Mouse (Mus musculus): ENCODE measurements around the gene Fam90a1b.
"Not testable (repeated sequence)": the region's sequence is repeated elsewhere in the genome, so short reads cannot be mapped to it uniquely, and the experiment has no call there.

The Fam90a1b gene

DNA sequence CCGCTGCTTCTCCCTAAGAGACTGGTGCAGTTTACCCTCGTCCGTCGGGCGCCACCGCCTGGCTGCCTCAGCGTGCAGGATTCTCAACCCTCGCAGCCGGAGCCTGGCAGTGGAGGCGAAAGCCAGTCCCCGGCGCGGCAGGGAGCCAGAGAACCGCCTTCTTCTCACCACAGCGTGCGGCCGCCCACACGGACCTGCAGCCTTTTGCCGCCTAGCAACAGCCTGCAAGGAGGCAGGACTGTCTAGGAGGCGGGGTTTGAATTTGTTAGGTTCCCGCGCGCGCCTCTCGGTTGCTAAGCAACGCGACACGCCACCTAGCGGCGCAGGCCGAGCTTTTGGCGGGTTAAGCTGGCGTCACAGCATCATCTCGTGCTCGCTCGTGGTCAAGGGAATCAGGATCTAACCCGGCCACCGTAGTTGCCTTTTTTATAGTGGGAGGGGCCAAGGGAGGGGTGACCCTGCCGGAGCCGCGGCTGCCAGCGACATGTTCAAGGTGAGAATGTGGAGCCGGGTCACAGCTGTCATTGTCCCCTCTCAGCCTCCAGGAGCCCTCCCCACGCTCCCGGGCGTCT is at the start of gene Fam90a1b, which contains the start of gene Apoo:
Fam90a1b (minus strand) TSS at position 108 of the 572 bp plus-strand sequence.
Apoo (plus strand) TSS at position 448 of the 572 bp plus-strand sequence.
- DNase-seq (ENCODE audit: low spot score in 2 of 2): peak; percentile 87 to 94

- DNase-seq (ENCODE audit: low spot score in 2 of 2): no peak
Measured at GRCm38 (mm10) chrX:94408975-94409374, 42.4 kb upstream of the Fam90a1b start.

DNA sequence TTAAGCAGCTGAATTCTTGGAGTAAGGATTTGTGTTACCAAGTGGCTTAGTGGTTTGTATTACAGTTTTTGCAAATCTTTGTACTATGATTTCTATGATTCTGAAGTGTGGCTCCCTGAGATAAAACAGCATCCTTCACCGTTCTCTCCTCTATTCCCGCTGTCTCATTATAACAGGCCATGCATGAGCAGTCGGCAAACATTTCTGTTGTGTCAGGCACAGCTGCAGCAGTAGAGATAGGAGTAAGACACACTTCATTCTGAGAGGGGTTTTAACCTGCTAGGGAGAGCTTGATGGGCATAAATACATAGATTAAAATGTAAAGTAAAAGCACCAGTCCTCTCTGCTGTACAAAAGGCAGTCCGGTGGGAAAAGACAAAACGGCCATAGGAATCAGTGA is 12.2 kb upstream of the Fam90a1b start:
- DNase-seq (ENCODE audit: low spot score in 2 of 2): no peak

- peak in 1 of 2 experiments; percentile 28 for DNase-seq (ENCODE audit: low spot score in 2 of 2)
Measured at GRCm38 (mm10) chrX:94367248-94367647, 671 bp upstream of the Fam90a1b start.

DNA sequence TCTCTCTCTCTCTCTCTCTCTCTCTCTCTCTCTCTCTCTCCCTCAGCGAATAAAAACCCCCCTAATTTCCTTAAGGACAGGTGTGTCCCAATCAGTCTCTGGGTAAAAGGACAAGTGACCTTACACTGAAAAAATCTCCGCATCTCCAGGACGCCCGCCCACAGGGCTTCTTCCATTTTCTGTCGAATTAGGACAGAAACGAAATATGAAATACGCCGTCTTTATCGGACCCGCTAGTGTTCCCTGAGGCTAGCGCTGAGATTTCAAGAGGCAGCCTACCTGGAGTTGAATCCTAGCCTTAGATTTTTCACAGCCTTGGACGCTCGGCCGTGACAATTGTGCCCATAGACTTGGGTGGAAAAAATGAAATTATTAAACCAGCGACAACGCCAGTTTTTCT is 548 bp downstream of the Fam90a1b start:
- no peak for DNase-seq (ENCODE audit: low spot score in 2 of 2)

DNA sequence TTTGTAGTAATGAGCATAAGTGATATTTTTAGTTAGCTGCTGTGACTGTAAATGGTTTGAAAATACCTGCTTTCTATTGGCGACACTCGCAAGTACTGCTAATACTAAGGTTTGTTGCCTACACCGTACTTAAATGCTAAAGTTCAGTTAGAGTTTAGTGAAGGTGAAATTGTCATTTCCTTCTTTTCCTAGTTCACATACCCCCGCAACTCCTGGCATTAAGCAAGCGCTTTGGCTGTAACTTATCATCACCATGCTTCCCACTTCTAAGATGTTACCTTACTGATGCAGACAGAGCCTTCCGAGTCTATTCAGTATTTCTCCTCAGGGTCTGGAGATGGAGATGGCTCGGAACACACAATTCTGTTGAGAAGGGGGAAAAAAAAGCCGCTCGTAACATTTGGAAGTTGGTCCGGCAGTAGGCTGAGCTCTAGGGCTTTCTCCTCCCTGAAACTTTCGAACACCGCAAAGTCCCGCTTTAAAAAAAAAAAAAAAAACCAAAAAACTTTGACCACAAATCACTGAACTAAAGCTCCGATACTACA is 1.1 kb downstream of the Fam90a1b start:
- no peak for DNase-seq (ENCODE audit: low spot score in 2 of 2)

DNA sequence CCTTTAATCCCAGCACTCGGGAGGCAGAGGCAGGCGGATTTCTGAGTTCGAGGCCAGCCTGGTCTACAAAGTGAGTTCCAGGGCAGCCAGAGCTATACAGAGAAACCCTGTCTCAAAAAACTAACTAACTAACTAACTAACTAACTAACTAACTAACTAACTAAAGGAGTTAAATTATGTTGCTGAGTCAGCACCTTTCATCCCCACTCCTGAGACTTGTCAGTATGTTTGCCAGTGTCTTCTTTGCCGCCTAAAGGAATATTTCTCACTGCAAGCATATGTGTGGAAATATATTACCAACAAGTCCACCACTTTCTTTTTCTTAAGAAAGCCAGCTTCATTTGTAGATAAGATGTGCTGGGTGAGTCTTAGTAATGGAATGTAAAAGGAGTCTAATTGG is 22.9 kb downstream of the Fam90a1b start:
- not testable (repeated sequence) for DNase-seq (ENCODE audit: low spot score in 2 of 2)

DNA sequence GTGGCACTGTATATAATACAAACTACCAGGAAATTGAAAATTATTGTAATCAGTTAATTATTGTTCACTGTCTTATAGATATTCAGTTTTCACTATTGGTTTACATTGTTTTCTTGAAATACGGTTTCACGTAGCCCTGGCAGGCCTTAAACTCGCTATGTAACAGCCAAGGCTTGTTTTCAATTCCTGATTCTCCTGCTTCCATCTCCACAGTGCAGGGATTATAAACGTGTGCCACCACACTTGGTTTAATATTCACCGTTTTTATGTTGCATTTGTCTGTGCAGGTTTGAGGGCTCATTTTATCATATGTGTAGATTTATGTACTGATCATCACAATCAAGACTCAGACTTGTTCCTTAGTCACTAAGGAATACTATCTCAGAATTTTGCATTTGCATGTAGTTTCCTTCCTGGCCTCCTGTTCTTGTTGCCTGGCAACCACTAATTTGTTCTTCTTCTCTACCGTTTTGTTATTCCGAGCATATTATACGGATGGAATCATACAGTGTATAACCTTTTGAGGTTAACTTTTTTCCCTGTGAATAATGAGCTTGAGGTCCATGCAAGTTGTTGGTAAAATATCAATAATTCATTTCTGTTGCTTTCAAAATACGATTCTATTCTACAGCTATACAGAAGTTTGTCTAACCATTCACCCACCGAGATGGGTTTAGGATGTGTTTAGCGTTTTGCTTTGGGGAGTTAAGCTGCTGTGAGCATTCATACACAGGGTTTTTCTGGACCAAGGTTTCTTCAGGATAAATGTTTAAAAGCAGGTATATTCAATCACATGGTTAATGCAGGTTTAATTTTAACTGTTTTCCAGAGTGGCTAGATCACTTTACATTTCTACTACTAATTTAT is 45.3 kb downstream of the Fam90a1b start:
- DNase-seq (ENCODE audit: low spot score in 2 of 2): no peak
